Comparison of ENCODE assay signal across 8 mouse cellular contexts in the genomic region with DNA sequence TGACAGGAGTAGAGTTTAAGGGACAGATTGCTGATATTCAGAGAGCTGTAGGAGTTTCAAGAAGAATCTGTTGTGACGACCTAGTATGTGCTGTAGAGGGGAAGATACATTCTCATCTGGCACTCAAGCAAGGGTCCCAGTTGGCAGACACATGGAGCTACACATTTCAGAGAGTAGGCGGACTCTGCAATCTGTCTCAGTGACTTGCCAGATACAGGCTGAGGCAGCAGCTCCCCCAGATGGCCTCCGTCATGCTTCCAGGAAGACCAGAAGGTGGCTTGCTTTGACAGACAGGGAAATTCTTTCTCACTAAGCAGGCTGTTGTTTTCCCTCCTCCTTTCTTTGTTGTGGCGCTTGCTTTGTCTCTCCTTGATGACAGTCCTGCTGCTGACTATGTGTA.
DNase-seq lines count a peak whose midpoint lies in the region; ATAC-seq and TF ChIP-seq lines count a peak whose summit lies in the region.

No protein-coding gene starts in this region.

- H3K4me1 ChIP-seq in heart, embryonic 10.5 days = no peaks in the 10 kb centered on the region
- H3K4me1 ChIP-seq in embryonic facial prominence, embryonic 13.5 days = peaks cover 6% of the 10 kb centered on the region; the same call in 1 of the 2 replicates
- peaks cover 9 to 13% of the 10 kb centered on the region in 2 experiments for H3K4me1 ChIP-seq in liver, embryonic 14.5 days (replicated peaks; ENCODE audit: control insufficient read depth in 2 of 2, insufficient read depth in 2 of 2, low read length in 1 of 2)

- H3K27ac ChIP-seq in heart, embryonic 10.5 days = no peak overlapping the region
- H3K27ac ChIP-seq in embryonic facial prominence, embryonic 13.5 days = no peak overlapping the region
- no peak overlapping the region for H3K27ac ChIP-seq in liver, embryonic 14.5 days

- H3K9ac ChIP-seq in embryonic facial prominence, embryonic 13.5 days = 0 out of 2 replicates have a peak overlapping the region, but pooled peaks have one; percentile 16
- no peak overlapping the region for H3K9ac ChIP-seq in liver, embryonic 14.5 days (replicated peaks)

- no peak for TF ChIP-seq EP300 in liver, embryonic 14.5 days (IDR thresholded peaks at IDR 0.05; ENCODE audit: low read depth)

- no peak overlapping the region for H3K4me3 ChIP-seq in heart, embryonic 10.5 days
- H3K4me3 ChIP-seq in embryonic facial prominence, embryonic 13.5 days = no peak overlapping the region
- H3K4me3 ChIP-seq in liver, embryonic 14.5 days (ENCODE audit: insufficient read depth in 1 of 2, low read depth in 2 of 2, low read length in 2 of 2) = no peak overlapping the region

- DNase-seq in heart, embryonic 10.5 days (ENCODE audit: low spot score) = peak; percentile 78
- no peak for DNase-seq in heart, postnatal 25 days (ENCODE audit: low spot score)
- peak; percentile 17 for DNase-seq in adrenal gland, postnatal 25 days
- DNase-seq in kidney, postnatal 10 days = peak; percentile 59
- DNase-seq in liver, embryonic 14.5 days (ENCODE audit: low read depth in 3 of 3, low spot score in 3 of 3) = no peak
- peak; percentile 28 for DNase-seq in thymus, postnatal 0 days (ENCODE audit: low spot score)
- no peak for DNase-seq in spleen, postnatal 14 days (ENCODE audit: low spot score in 2 of 2)

- no peaks in the 10 kb centered on the region for H3K36me3 ChIP-seq in heart, embryonic 10.5 days
- no peaks in the 10 kb centered on the region for H3K36me3 ChIP-seq in embryonic facial prominence, embryonic 13.5 days
- no peaks in the 10 kb centered on the region for H3K36me3 ChIP-seq in liver, embryonic 14.5 days (replicated peaks; ENCODE audit: control insufficient read depth, insufficient read depth, low read depth)

- H3K9me3 ChIP-seq in heart, embryonic 10.5 days = no peaks in the 10 kb centered on the region
- H3K9me3 ChIP-seq in embryonic facial prominence, embryonic 13.5 days = no peaks in the 10 kb centered on the region
- no peaks in the 10 kb centered on the region for H3K9me3 ChIP-seq in liver, embryonic 14.5 days (ENCODE audit: control insufficient read depth, low read length)

- intact Hi-C loops in heart, postnatal 25 days (cut with DNase I) = loop anchor here (2.0 kb wide), 1 partner anchor 103 kb away; a partner anchor contains a TSS

- WGBS in heart, embryonic 10.5 days = 17% methylated on average over 4 of the region's 4 CpGs
- WGBS in embryonic facial prominence, embryonic 13.5 days = 41% methylated on average over 4 of the region's 4 CpGs
- 49% methylated on average over 4 of the region's 4 CpGs for WGBS in liver, embryonic 14.5 days (ENCODE audit: insufficient replicate concordance)

- ATAC-seq in embryonic facial prominence, embryonic 13.5 days (ENCODE audit: insufficient number of reproducible peaks, insufficient read depth, low FRiP score, low TSS enrichment, low read depth) = no peak
- ATAC-seq in liver, embryonic 14.5 days (ENCODE audit: insufficient read depth) = no peak

- no peaks in the 10 kb centered on the region for H3K27me3 ChIP-seq in heart, embryonic 10.5 days (ENCODE audit: insufficient read depth, poor library complexity, severe bottlenecking)
- no peaks in the 10 kb centered on the region for H3K27me3 ChIP-seq in embryonic facial prominence, embryonic 13.5 days
- no peaks in the 10 kb centered on the region for H3K27me3 ChIP-seq in liver, embryonic 14.5 days (ENCODE audit: control insufficient read depth, insufficient read depth, low read length)

- H3K4me2 ChIP-seq in embryonic facial prominence, embryonic 13.5 days = no peak overlapping the region
- no peak overlapping the region for H3K4me2 ChIP-seq in liver, embryonic 14.5 days (ENCODE audit: low read depth)

- TF ChIP-seq CTCF in liver, embryonic 14.5 days (IDR thresholded peaks at IDR 0.05; ENCODE audit: low read depth) = peak; percentile 34; the same call in 1 of the 2 replicates

Comparison
In these comparisons a context has a peak if more than half of its experiments do, and no peak if none do; other contexts are left out.
1. DNase-seq: peak in heart, embryonic 10.5 days (single experiment), adrenal gland, postnatal 25 days (single experiment), kidney, postnatal 10 days (single experiment) and thymus, postnatal 0 days (single experiment); none in heart, postnatal 25 days (single experiment), liver, embryonic 14.5 days (0 of 3) and spleen, postnatal 14 days (0 of 2).